Mouse (Mus musculus) lung, adult 2 months (tissue): Measurements from ENCODE around the gene Tcea2.
A peak's percentile ranks its signal among the peaks of the same experiment; 100 is the strongest.

Source experiments
- CTCF ChIP-seq: fragments of 200-500 bp; IDR thresholded peaks from 2 replicates; pipeline ENCODE4 v1.5.1; 2011; ENCODE audit warnings: mild to moderate bottlenecking, low read length, control low read depth; ENCODE audit not compliant: insufficient read depth
- POLR2A ChIP-seq: fragments of 200-500 bp; IDR thresholded peaks from 2 replicates; pipeline ENCODE4 v1.6.1; 2011; ENCODE audit warnings: low read depth, mild to moderate bottlenecking, control low read depth, low read length, borderline replicate concordance; ENCODE audit errors: extremely low read depth

- TF ChIP-seq CTCF: peak; percentile 59
- no peak for TF ChIP-seq POLR2A
Measured at GRCm38 (mm10) chr2:181644361-181644760, 35.7 kb upstream of the Tcea2 start.
